Mouse (Mus musculus): ENCODE results near the gene Wscd2. TPM values are rescaled to one million over a fixed set of nuclear protein-coding genes. Genes with fewer than 3 reads are reported as not detected.

The Wscd2 gene
- total RNA-seq (2021): 1 to 10 TPM; 4.4 to 8.5 TPM
- long read RNA-seq, experiment 1, full-length matches to known transcripts: 2 of 4 reads
- long read RNA-seq, experiment 1, partial matches to known transcripts: 2 of 4 reads
- long read RNA-seq, experiment 1, other reads (novel, unspliced or antisense): 0 of 4 reads
- long read RNA-seq, experiment 2, partial matches to known transcripts: 0 of 1 reads
- long read RNA-seq, experiment 2, other reads (novel, unspliced or antisense): 1 of 1 reads

- no peak for DNase-seq (ENCODE audit: low spot score in 2 of 2)
Observed at GRCm38 (mm10) chr5:113490033-113490432, at the start of gene Wscd2. TSS of gene Wscd2 (plus strand) at chr5:113490333.

GRCm38 (mm10) chr5:113442180-113442579 lies 48.0 kb upstream of the Wscd2 start:
- no peak for DNase-seq (ENCODE audit: low spot score in 2 of 2)

GRCm38 (mm10) chr5:113448023-113448734 lies 42.0 kb upstream of the Wscd2 start:
- no peak for DNase-seq (ENCODE audit: low spot score in 2 of 2)

- DNase-seq (ENCODE audit: low spot score in 2 of 2): no peak
Observed at GRCm38 (mm10) chr5:113449336-113449735, 40.8 kb upstream of the Wscd2 start.

GRCm38 (mm10) chr5:113452691-113453090 lies 37.4 kb upstream of the Wscd2 start:
- DNase-seq (ENCODE audit: low spot score in 2 of 2): no peak

- DNase-seq (ENCODE audit: low spot score in 2 of 2): no peak
Observed at GRCm38 (mm10) chr5:113453356-113453755, 36.8 kb upstream of the Wscd2 start.

GRCm38 (mm10) chr5:113456020-113456419 lies 34.1 kb upstream of the Wscd2 start:
- no peak for DNase-seq (ENCODE audit: low spot score in 2 of 2)

GRCm38 (mm10) chr5:113456756-113457155 lies 33.4 kb upstream of the Wscd2 start:
- DNase-seq (ENCODE audit: low spot score in 2 of 2): no peak

GRCm38 (mm10) chr5:113457260-113457659 lies 32.9 kb upstream of the Wscd2 start:
- DNase-seq (ENCODE audit: low spot score in 2 of 2): no peak

- DNase-seq (ENCODE audit: low spot score in 2 of 2): no peak
Observed at GRCm38 (mm10) chr5:113459942-113460341, 30.2 kb upstream of the Wscd2 start.

- no peak for DNase-seq (ENCODE audit: low spot score in 2 of 2)
Observed at GRCm38 (mm10) chr5:113461582-113461981, 28.6 kb upstream of the Wscd2 start.

GRCm38 (mm10) chr5:113461998-113462625 lies 28.0 kb upstream of the Wscd2 start:
- DNase-seq (ENCODE audit: low spot score in 2 of 2): no peak

- no peak for DNase-seq (ENCODE audit: low spot score in 2 of 2)
Observed at GRCm38 (mm10) chr5:113464731-113465130, 25.4 kb upstream of the Wscd2 start.

GRCm38 (mm10) chr5:113466536-113466935 lies 23.6 kb upstream of the Wscd2 start:
- DNase-seq (ENCODE audit: low spot score in 2 of 2): no peak

GRCm38 (mm10) chr5:113467072-113467471 lies 23.1 kb upstream of the Wscd2 start:
- DNase-seq (ENCODE audit: low spot score in 2 of 2): no peak

GRCm38 (mm10) chr5:113467765-113468164 lies 22.4 kb upstream of the Wscd2 start:
- no peak for DNase-seq (ENCODE audit: low spot score in 2 of 2)

- no peak for DNase-seq (ENCODE audit: low spot score in 2 of 2)
Observed at GRCm38 (mm10) chr5:113468625-113469024, 21.5 kb upstream of the Wscd2 start.

- DNase-seq (ENCODE audit: low spot score in 2 of 2): no peak
Observed at GRCm38 (mm10) chr5:113469231-113469630, 20.9 kb upstream of the Wscd2 start.

GRCm38 (mm10) chr5:113469826-113470225 lies 20.3 kb upstream of the Wscd2 start:
- no peak for DNase-seq (ENCODE audit: low spot score in 2 of 2)

GRCm38 (mm10) chr5:113471417-113471816 lies 18.7 kb upstream of the Wscd2 start:
- DNase-seq (ENCODE audit: low spot score in 2 of 2): peak; percentile 56 to 83

- DNase-seq (ENCODE audit: low spot score in 2 of 2): no peak
Observed at GRCm38 (mm10) chr5:113472339-113472738, 17.8 kb upstream of the Wscd2 start.

GRCm38 (mm10) chr5:113476816-113477215 lies 13.3 kb upstream of the Wscd2 start:
- DNase-seq (ENCODE audit: low spot score in 2 of 2): no peak
